Mouse (Mus musculus): ENCODE measurements around the gene Vamp1.

Vamp1 gene

DNA sequence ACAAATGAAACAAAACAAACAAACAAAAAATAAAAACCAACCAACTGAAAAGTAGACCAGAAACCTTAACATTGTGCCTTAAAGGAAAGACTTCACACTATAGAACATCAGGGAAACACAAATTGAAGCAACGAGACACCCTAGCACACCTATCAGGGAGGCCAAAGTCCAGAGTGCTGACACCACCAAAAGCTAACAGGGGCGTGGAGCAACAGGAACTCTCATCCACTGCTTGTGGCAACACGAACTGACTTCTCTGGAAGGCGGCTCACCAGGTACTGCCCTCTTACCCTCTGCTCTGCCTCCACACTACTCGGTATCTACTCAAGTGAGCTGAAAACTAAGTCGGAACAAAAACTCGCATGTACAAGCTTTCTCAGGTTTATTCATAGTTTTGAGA is 76.9 kb downstream of the Vamp1 start:
- DNase-seq = no peak

DNA sequence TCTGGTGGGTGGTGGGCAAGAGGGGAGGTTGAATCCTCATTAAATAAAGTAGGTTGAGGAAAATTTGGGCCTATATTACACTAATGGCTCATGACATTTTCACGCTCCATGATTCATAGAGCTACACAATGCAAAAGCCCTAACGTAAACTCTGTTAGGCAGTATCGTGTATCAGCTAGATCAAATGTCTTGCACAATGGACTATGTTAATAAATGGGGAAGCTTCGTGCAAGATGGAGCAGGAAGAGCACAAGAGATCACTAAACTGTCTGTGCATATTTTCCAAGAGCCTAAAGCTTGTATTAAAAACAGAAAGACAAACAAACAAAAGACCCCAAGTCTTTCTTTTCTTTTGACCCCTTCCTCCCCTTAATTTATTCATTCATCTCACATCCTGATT is 78.7 kb downstream of the Vamp1 start:
- no peak for DNase-seq
